Mouse (Mus musculus) intestine, embryonic 16.5 days (tissue): ENCODE data around the gene Vapa. TPM values are rescaled to one million over a fixed set of nuclear protein-coding genes. Genes with fewer than 3 reads are reported as not detected.

Experiments
- ATAC-seq: fragments of 200-750 bp; cut with Nextera tagmentation; 2 replicates; pipeline ENCODE4 v1.8.0; 2017; ENCODE audit warnings: moderate TSS enrichment, moderate library complexity
- H3K27ac ChIP-seq: fragments of 300-500 bp; sonication (generic); 2 replicates; pipeline ENCODE4 v1.5.1; 2014; ENCODE audit warnings: mild to moderate bottlenecking, low read length
- H3K27me3 ChIP-seq: fragments of 300-500 bp; sonication (generic); replicated peaks from 2 replicates; pipeline ENCODE4 v1.6.1; 2014; ENCODE audit warnings: low read length, control low read depth, mixed read lengths; ENCODE audit not compliant: control insufficient read depth, insufficient read depth
- H3K36me3 ChIP-seq: fragments of 300-500 bp; sonication (generic); 2 replicates; pipeline ENCODE4 v1.6.1; 2014; ENCODE audit warnings: low read length, control low read depth; ENCODE audit not compliant: control insufficient read depth, insufficient read depth
- H3K4me1 ChIP-seq: fragments of 300-500 bp; sonication (generic); 2 replicates; pipeline ENCODE4 v1.6.1; 2014; ENCODE audit warnings: low read length, control low read depth, mixed read lengths; ENCODE audit not compliant: control insufficient read depth, insufficient read depth
- H3K4me2 ChIP-seq: fragments of 300-500 bp; sonication (generic); 2 replicates; pipeline ENCODE4 v1.6.1; 2014; ENCODE audit warnings: low read depth, low read length, control low read depth
- H3K4me3 ChIP-seq: fragments of 300-500 bp; sonication (generic); 2 replicates; pipeline ENCODE4 v1.5.1; 2014; ENCODE audit warnings: mild to moderate bottlenecking, low read length
- H3K9ac ChIP-seq: fragments of 300-500 bp; sonication (generic); 2 replicates; pipeline ENCODE4 v1.6.1; 2014; ENCODE audit warnings: low read depth, low read length
- H3K9me3 ChIP-seq: fragments of 300-500 bp; sonication (generic); 2 replicates; pipeline ENCODE4 v1.6.1; 2016; ENCODE audit warnings: low read length, control low read depth; ENCODE audit not compliant: control insufficient read depth
- WGBS: fragments of 180-500 bp; shearing (Covaris S2); extraction: QIAGEN DNeasy Blood & Tissue Kit; methylation state at CpG from one replicate; pipeline ENCODE4 v1.1.7; 2014; 5-methylcytosine and 5-hydroxymethylcytosine counted together
- polyA plus RNA-seq: library from polyadenylated mRNA; unstranded; fragments of >200 nt; fragmentation: Nextera tagmentation; extraction: Ambion mirVana; gene quantifications from 2 replicates; pipeline ENCODE4 v1.2.1, GENCODE M21; 2015

The Vapa gene
- polyA plus RNA-seq, 1 experiment from 2014 or later = 194 TPM

DNA sequence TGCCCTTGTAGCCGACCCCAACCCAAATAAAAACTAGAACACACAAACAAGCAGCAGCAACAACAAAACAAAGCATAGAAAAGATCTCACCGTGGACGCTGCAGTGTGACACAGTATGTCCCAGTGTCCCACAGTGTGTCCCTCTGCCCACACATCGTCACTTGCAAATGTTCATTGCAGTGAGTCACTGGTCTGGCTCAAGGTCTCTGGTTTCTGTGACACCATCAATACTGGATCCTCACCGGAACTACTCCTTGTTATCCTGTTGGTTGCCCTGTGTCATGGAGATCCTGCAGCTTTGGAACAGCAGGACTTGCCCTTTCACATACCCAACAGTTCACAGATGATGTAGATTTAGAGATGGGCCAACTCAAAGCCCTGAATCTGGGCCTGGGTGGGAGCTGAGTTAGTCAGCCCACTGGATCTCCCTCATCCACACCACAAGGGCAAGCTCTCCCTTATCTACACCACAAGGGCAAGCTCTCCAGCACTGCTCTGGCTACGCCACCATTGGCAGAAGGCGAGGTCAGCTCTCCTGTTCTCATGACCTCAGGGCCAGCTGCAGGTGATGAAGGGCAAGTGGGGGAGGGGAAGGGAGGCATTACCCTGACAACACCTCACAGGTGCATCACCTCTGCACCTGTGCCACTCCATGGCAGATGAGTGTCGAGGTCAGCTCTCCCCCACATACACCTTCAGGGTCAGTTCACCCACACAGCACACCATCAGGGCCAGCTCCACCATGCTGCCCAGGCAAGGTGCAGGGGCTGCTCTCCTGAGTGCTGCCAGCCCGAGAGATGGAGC, 35.2 kb upstream of the Vapa start:
- H3K9ac ChIP-seq = no peak overlapping the region
- no peak for ATAC-seq
- H3K4me1 ChIP-seq = no peaks in the 10 kb centered on the region
- H3K27me3 ChIP-seq = no peaks in the 10 kb centered on the region
- H3K4me3 ChIP-seq = no peak overlapping the region
- H3K4me2 ChIP-seq = no peak overlapping the region
- no peaks in the 10 kb centered on the region for H3K36me3 ChIP-seq
- H3K27ac ChIP-seq = no peak overlapping the region
- H3K9me3 ChIP-seq = no peaks in the 10 kb centered on the region
- 81% methylated on average over 9 of the region's 9 CpGs for WGBS

GRCm38 (mm10) chr17:65647961-65648360, 34.6 kb upstream of the Vapa start:
- H3K9me3 ChIP-seq = no peaks in the 10 kb centered on the region
- H3K27ac ChIP-seq = no peak overlapping the region
- H3K36me3 ChIP-seq = no peaks in the 10 kb centered on the region
- ATAC-seq = no peak
- H3K27me3 ChIP-seq = no peaks in the 10 kb centered on the region
- WGBS = 55% methylated on average over 5 of the region's 5 CpGs
- H3K9ac ChIP-seq = no peak overlapping the region
- H3K4me1 ChIP-seq = no peaks in the 10 kb centered on the region
- H3K4me2 ChIP-seq = no peak overlapping the region
- no peak overlapping the region for H3K4me3 ChIP-seq

GRCm38 (mm10) chr17:65647226-65647625, 33.9 kb upstream of the Vapa start:
- Histone ChIP-seq H3K9me3 (no peaks in the 10 kb centered on the region), H3K36me3 (no peaks in the 10 kb centered on the region), H3K27ac (no peak overlapping the region), H3K27me3 (no peaks in the 10 kb centered on the region), H3K4me1 (no peaks in the 10 kb centered on the region), H3K4me3 (no peak overlapping the region), H3K9ac (no peak overlapping the region), H3K4me2 (no peak overlapping the region)
- ATAC-seq = no peak
- WGBS = 77% methylated on average over 6 of the region's 6 CpGs

DNA sequence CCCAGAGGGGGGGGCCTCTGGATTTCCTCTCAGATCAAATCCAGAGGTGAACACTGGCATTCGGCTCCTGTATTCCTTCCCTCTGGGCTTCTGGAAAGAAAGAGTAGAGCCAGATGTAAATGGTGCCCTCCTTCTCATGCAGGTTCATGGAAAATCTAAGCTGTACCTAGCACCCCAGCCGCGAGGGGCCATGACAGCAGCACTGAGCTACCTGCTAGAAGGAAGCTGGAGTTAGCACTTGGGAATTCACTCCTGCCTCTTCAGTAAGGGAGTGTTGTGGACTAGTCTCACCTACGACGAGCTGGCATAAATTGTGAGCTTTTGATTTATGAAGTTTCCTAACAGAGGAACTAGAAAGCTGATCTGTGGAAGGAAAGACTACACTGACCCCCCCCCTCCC, 30.2 kb upstream of the Vapa start:
- WGBS = 80% methylated on average over 5 of the region's 5 CpGs
- H3K36me3 ChIP-seq = no peaks in the 10 kb centered on the region
- no peak overlapping the region for H3K4me3 ChIP-seq
- no peak overlapping the region for H3K9ac ChIP-seq
- no peaks in the 10 kb centered on the region for H3K4me1 ChIP-seq
- H3K27me3 ChIP-seq = no peaks in the 10 kb centered on the region
- no peak for ATAC-seq
- no peak overlapping the region for H3K27ac ChIP-seq
- H3K4me2 ChIP-seq = no peak overlapping the region
- H3K9me3 ChIP-seq = no peaks in the 10 kb centered on the region

GRCm38 (mm10) chr17:65643051-65643521, 29.7 kb upstream of the Vapa start:
- no peak overlapping the region for H3K4me3 ChIP-seq
- no peak overlapping the region for H3K9ac ChIP-seq
- no peaks in the 10 kb centered on the region for H3K4me1 ChIP-seq
- no peak for ATAC-seq
- WGBS = 38% methylated on average over 10 of the region's 10 CpGs
- H3K36me3 ChIP-seq = no peaks in the 10 kb centered on the region
- no peaks in the 10 kb centered on the region for H3K9me3 ChIP-seq
- no peaks in the 10 kb centered on the region for H3K27me3 ChIP-seq
- no peak overlapping the region for H3K4me2 ChIP-seq
- H3K27ac ChIP-seq = no peak overlapping the region

DNA sequence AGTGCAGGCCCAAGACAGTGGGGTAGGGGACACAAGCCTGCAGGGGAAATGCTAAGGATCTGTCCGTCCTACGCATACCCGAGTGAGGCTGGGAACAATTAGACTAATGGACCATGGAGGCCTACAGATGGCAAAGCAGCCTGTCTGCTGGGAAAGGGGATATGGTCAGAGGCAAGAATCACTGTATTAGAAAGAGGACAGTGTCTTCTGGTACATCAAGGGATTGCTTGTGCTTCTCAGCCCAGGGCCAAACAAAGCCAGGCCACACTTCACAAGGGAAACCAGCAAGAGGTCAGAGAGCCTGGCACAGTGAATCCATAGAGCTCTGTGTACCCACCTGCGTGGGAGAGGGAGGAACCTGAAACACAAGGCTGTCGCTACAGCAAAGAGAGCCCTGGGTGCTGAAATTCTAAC, 29.2 kb upstream of the Vapa start:
- Histone ChIP-seq H3K4me3 (no peak overlapping the region), H3K27me3 (no peaks in the 10 kb centered on the region), H3K4me1 (no peaks in the 10 kb centered on the region), H3K9me3 (no peaks in the 10 kb centered on the region), H3K36me3 (no peaks in the 10 kb centered on the region), H3K4me2 (no peak overlapping the region), H3K27ac (no peak overlapping the region), H3K9ac (no peak overlapping the region)
- no peak for ATAC-seq
- 72% methylated on average over 5 of the region's 5 CpGs for WGBS

DNA sequence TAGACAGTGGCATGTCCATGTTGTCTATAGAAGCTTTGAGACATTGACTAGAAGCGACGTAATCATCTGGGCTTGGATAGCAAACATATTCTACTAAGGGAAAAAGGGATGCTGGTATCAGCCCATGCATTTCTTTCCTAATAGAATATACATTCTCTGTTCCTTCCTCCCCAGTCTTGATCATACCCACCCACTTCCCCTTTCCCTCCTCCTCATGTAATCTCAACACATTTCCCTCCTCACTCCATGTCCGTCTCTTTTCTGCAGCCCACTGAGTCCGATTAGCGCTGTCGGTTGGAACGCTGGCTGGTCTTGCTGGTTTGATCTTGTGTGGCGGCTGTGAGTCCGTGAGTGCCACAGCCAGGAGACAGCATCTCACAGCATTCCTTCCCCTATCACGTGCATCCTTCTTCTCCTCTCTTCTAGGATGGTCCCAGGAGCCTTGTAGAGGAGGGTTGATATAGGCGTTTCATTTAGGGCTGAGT, 28.4 kb upstream of the Vapa start, which contains the start of gene Txndc2:
Gene Txndc2, minus strand, starts transcription at position 435 of the 485 bp plus-strand sequence.
- no peaks in the 10 kb centered on the region for H3K4me1 ChIP-seq
- no peak within 1 kb of the TSS for H3K4me2 ChIP-seq
- H3K27ac ChIP-seq = no peak within 1 kb of the TSS
- no peak within 1 kb of the TSS for H3K9ac ChIP-seq
- no peaks in the 10 kb centered on the region for H3K27me3 ChIP-seq
- 91% methylated on average over 11 of the region's 11 CpGs for WGBS
- H3K36me3 ChIP-seq = no peaks in the 10 kb centered on the region
- H3K4me3 ChIP-seq = no peak within 1 kb of the TSS
- ATAC-seq = no peak
- H3K9me3 ChIP-seq = no peaks in the 10 kb centered on the region

DNA sequence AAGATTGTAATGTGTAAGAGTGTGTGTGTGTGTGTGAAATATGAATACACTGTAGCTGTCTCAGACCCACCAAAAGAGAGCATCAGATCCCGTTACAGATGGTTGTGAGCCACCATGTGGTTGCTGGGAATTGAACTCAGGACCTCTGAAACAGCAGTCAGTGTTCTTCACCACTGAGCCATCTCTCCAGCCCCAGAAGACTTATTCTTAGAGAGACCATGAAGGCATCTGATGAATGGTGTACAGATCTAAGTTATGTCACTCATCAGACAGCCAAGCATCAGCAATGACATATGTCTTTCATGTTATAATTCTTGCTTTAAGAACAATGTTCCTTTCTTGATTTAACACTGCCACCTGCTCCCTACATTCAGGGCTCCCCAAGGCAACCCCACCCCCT, 25.8 kb upstream of the Vapa start:
- Histone ChIP-seq H3K9ac (no peak overlapping the region), H3K27me3 (no peaks in the 10 kb centered on the region), H3K4me2 (no peak overlapping the region), H3K4me3 (no peak overlapping the region), H3K9me3 (no peaks in the 10 kb centered on the region), H3K27ac (no peak overlapping the region), H3K4me1 (no peaks in the 10 kb centered on the region), H3K36me3 (no peaks in the 10 kb centered on the region)
- ATAC-seq = no peak
- 83% methylated on average over 1 of the region's 1 CpGs for WGBS

DNA sequence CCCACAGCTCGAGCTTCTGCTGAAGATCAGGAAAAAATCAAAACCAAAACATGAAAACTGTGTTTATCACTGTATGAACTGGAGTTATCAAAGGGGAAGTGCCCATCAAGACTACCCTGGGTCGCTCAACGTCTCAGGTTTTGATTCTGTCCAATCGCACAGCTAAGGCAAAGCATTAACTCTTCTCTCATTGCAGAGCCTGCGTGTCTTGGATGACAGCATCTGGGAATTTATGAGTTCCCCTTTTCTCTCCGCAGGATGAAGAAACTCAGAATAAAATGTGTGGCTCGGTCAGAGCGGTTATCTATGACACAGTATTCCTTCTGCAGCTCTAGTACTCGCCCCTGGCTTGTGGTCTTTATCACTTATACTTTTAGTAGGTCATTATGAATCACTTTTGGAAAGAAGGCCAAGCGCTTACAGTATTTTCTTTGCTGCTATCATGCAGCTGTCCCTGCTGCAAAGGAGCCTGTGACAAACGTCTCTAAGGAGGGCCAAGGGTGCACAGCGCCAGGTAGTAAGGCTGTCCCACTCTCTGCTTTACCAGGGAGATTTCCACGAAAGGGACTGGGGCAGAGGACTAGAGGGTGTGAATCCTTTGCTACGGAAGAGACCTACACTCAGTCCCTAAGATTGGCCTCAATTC, 22.5 kb upstream of the Vapa start:
- Histone ChIP-seq H3K36me3 (no peaks in the 10 kb centered on the region), H3K27me3 (no peaks in the 10 kb centered on the region), H3K4me2 (no peak overlapping the region), H3K4me3 (no peak overlapping the region), H3K9me3 (no peaks in the 10 kb centered on the region), H3K27ac (no peak overlapping the region), H3K9ac (no peak overlapping the region; the same call in 1 of the 2 replicates), H3K4me1 (no peaks in the 10 kb centered on the region)
- 57% methylated on average over 14 of the region's 14 CpGs for WGBS
- no peak for ATAC-seq
